Mouse (Mus musculus) embryonic facial prominence, embryonic 14.5 days (tissue): Measurements from ENCODE around the gene Il1r1. TPM values are rescaled to one million over a fixed set of nuclear protein-coding genes. Genes with fewer than 3 reads are reported as not detected.

Source experiments
- ATAC-seq: fragments of 200-750 bp; cut with Nextera tagmentation; 2 replicates; pipeline ENCODE4 v1.8.0; 2017; ENCODE audit warnings: low read depth, moderate number of reproducible peaks, moderate TSS enrichment
- DNase-seq: peaks from one replicate; pipeline ENCODE4 v3.0.0-alpha.2; 2015; ENCODE audit warnings: low spot score
- H3K27ac ChIP-seq: fragments of 300-500 bp; sonication (generic); replicated peaks from 2 replicates; pipeline ENCODE4 v1.5.1; 2014; ENCODE audit warnings: low read depth, mild to moderate bottlenecking, low read length, moderate library complexity
- H3K27me3 ChIP-seq: fragments of 300-500 bp; sonication (generic); replicated peaks from 2 replicates; pipeline ENCODE4 v1.6.1; 2014; ENCODE audit warnings: low read length; ENCODE audit not compliant: control insufficient read depth, insufficient read depth
- H3K36me3 ChIP-seq: fragments of 300-500 bp; sonication (generic); 2 replicates; pipeline ENCODE4 v1.6.1; 2014; ENCODE audit warnings: low read length, mixed read lengths; ENCODE audit not compliant: control insufficient read depth, insufficient read depth
- H3K4me1 ChIP-seq: fragments of 300-500 bp; sonication (generic); 2 replicates; pipeline ENCODE4 v1.6.1; 2014; ENCODE audit warnings: antibody characterized with exemption, low read length; ENCODE audit not compliant: control insufficient read depth, insufficient read depth
- H3K4me2 ChIP-seq: fragments of 300-500 bp; sonication (generic); 2 replicates; pipeline ENCODE4 v1.6.1; 2014; ENCODE audit warnings: low read depth, mild to moderate bottlenecking, low read length, moderate library complexity, mixed read lengths
- H3K4me3 ChIP-seq: fragments of 300-500 bp; sonication (generic); 2 replicates; pipeline ENCODE4 v1.5.1; 2014; ENCODE audit warnings: low read depth, mild to moderate bottlenecking, low read length
- H3K9ac ChIP-seq: fragments of 300-500 bp; sonication (generic); 2 replicates; pipeline ENCODE4 v1.6.1; 2014; ENCODE audit warnings: low read depth, mild to moderate bottlenecking, low read length, moderate library complexity, mixed read lengths
- H3K9me3 ChIP-seq: fragments of 300-500 bp; sonication (generic); 2 replicates; pipeline ENCODE4 v1.6.1; 2016; ENCODE audit warnings: low read length; ENCODE audit not compliant: control insufficient read depth
- WGBS: fragments of 180-500 bp; shearing (Covaris S2); extraction: QIAGEN DNeasy Blood & Tissue Kit; methylation state at CpG from one replicate; pipeline ENCODE4 v1.1.7; 2014; 5-methylcytosine and 5-hydroxymethylcytosine counted together
- polyA plus RNA-seq: library from polyadenylated mRNA; unstranded; fragments of >200 nt; fragmentation: Nextera tagmentation; extraction: Ambion mirVana; gene quantifications from 2 replicates; pipeline ENCODE4 v1.2.1, GENCODE M21; 2014

Il1r1 gene
- 9.3 and 9.6 TPM in 2 replicates for polyA plus RNA-seq

GRCm38 (mm10) chr1:40224539-40225284, at the start of gene Il1r1:
Gene Il1r1, plus strand, starts transcription at chr1:40225080.
- Histone ChIP-seq H3K27me3 (no peaks in the 10 kb centered on the region), H3K4me2 (peak within 1 kb of the TSS; percentile 41), H3K4me1 (peaks cover 11% of the 10 kb centered on the region), H3K9ac (no peak within 1 kb of the TSS), H3K4me3 (no peak within 1 kb of the TSS), H3K36me3 (no peaks in the 10 kb centered on the region), H3K9me3 (no peaks in the 10 kb centered on the region), H3K27ac (peak within 1 kb of the TSS; percentile 56)
- ATAC-seq = peak; percentile 92
- 33% methylated on average over 12 of the region's 12 CpGs for WGBS
- peak; percentile 94 for DNase-seq

- Histone ChIP-seq H3K9ac (no peak overlapping the region), H3K9me3 (0 out of 2 replicates have a peak, but pooled peaks cover 12% of the 10 kb centered on the region), H3K4me2 (no peak overlapping the region), H3K36me3 (no peaks in the 10 kb centered on the region), H3K4me1 (peaks cover 6% of the 10 kb centered on the region; the same call in 1 of the 2 replicates), H3K27me3 (no peaks in the 10 kb centered on the region), H3K4me3 (no peak overlapping the region), H3K27ac (no peak overlapping the region)
- 87% methylated on average over 5 of the region's 5 CpGs for WGBS
- ATAC-seq = no peak
- no peak for DNase-seq
These were observed 49.8 kb upstream of the Il1r1 start for GRCm38 (mm10) chr1:40175123-40175522.

- no peaks in the 10 kb centered on the region for H3K27me3 ChIP-seq
- H3K4me2 ChIP-seq = no peak overlapping the region
- peaks cover 6% of the 10 kb centered on the region; the same call in 1 of the 2 replicates for H3K4me1 ChIP-seq
- ATAC-seq (no peak), DNase-seq (no peak)
- no peak overlapping the region for H3K9ac ChIP-seq
- no peak overlapping the region for H3K27ac ChIP-seq
- 100% methylated on average over 1 of the region's 1 CpGs for WGBS
- H3K36me3 ChIP-seq = no peaks in the 10 kb centered on the region
- 0 out of 2 replicates have a peak, but pooled peaks cover 12% of the 10 kb centered on the region for H3K9me3 ChIP-seq
- no peak overlapping the region for H3K4me3 ChIP-seq
These were observed 49.1 kb upstream of the Il1r1 start for GRCm38 (mm10) chr1:40175797-40176196.

GRCm38 (mm10) chr1:40179031-40179430, 45.8 kb upstream of the Il1r1 start:
- no peak overlapping the region for H3K9ac ChIP-seq
- H3K4me2 ChIP-seq = no peak overlapping the region
- DNase-seq (peak; percentile 70), ATAC-seq (no peak)
- WGBS = 37% methylated on average over 4 of the region's 4 CpGs
- peaks cover 6% of the 10 kb centered on the region; the same call in 1 of the 2 replicates for H3K4me1 ChIP-seq
- H3K27me3 ChIP-seq = no peaks in the 10 kb centered on the region
- H3K9me3 ChIP-seq = 0 out of 2 replicates have a peak, but pooled peaks cover 12% of the 10 kb centered on the region
- H3K36me3 ChIP-seq = no peaks in the 10 kb centered on the region
- 0 out of 2 replicates have a peak overlapping the region, but pooled peaks have one; percentile 21 for H3K27ac ChIP-seq
- no peak overlapping the region for H3K4me3 ChIP-seq

GRCm38 (mm10) chr1:40179493-40179892, 45.4 kb upstream of the Il1r1 start:
- Histone ChIP-seq H3K4me1 (peaks cover 6% of the 10 kb centered on the region; the same call in 1 of the 2 replicates), H3K9ac (no peak overlapping the region), H3K27ac (peak overlapping the region; percentile 21; the same call in 1 of the 2 replicates), H3K36me3 (no peaks in the 10 kb centered on the region), H3K27me3 (no peaks in the 10 kb centered on the region), H3K4me2 (no peak overlapping the region), H3K4me3 (no peak overlapping the region), H3K9me3 (0 out of 2 replicates have a peak, but pooled peaks cover 12% of the 10 kb centered on the region)
- ATAC-seq (no peak), DNase-seq (peak; percentile 6)
- 61% methylated on average over 1 of the region's 1 CpGs for WGBS

GRCm38 (mm10) chr1:40180861-40181260, 44.0 kb upstream of the Il1r1 start:
- Histone ChIP-seq H3K4me1 (peaks cover 6% of the 10 kb centered on the region; the same call in 1 of the 2 replicates), H3K4me2 (no peak overlapping the region), H3K9ac (no peak overlapping the region), H3K4me3 (no peak overlapping the region), H3K27ac (no peak overlapping the region), H3K36me3 (no peaks in the 10 kb centered on the region), H3K27me3 (no peaks in the 10 kb centered on the region), H3K9me3 (0 out of 2 replicates have a peak, but pooled peaks cover 12% of the 10 kb centered on the region)
- ATAC-seq (no peak), DNase-seq (peak; percentile 16)
- 71% methylated on average over 2 of the region's 2 CpGs for WGBS

- 0 out of 2 replicates have a peak, but pooled peaks cover 9% of the 10 kb centered on the region for H3K9me3 ChIP-seq
- no peak overlapping the region for H3K4me3 ChIP-seq
- no peaks in the 10 kb centered on the region for H3K36me3 ChIP-seq
- DNase-seq = no peak
- no peaks in the 10 kb centered on the region for H3K27me3 ChIP-seq
- WGBS = 30% methylated on average over 3 of the region's 3 CpGs
- H3K4me1 ChIP-seq = peaks cover 6% of the 10 kb centered on the region; the same call in 1 of the 2 replicates
- H3K4me2 ChIP-seq = no peak overlapping the region
- ATAC-seq = no peak
- no peak overlapping the region for H3K27ac ChIP-seq
- H3K9ac ChIP-seq = no peak overlapping the region
These were observed 43.2 kb upstream of the Il1r1 start for GRCm38 (mm10) chr1:40181716-40182115.

GRCm38 (mm10) chr1:40183410-40183809, 41.5 kb upstream of the Il1r1 start:
- no peak overlapping the region for H3K27ac ChIP-seq
- no peaks in the 10 kb centered on the region for H3K36me3 ChIP-seq
- H3K9me3 ChIP-seq = no peaks in the 10 kb centered on the region
- no peak overlapping the region for H3K4me2 ChIP-seq
- H3K27me3 ChIP-seq = no peaks in the 10 kb centered on the region
- peaks cover 6% of the 10 kb centered on the region; the same call in 1 of the 2 replicates for H3K4me1 ChIP-seq
- H3K9ac ChIP-seq = no peak overlapping the region
- no peak for ATAC-seq
- H3K4me3 ChIP-seq = no peak overlapping the region
- DNase-seq = no peak
